Mouse (Mus musculus) heart, embryonic 13.5 days (tissue): Measurements from ENCODE around the gene Cisd2. TPM values are rescaled to one million over a fixed set of nuclear protein-coding genes. Genes with fewer than 3 reads are reported as not detected.

Source experiments
- ATAC-seq: fragments of 200-750 bp; cut with Nextera tagmentation; 2 replicates; pipeline ENCODE4 v1.8.0; 2017; ENCODE audit warnings: moderate TSS enrichment; ENCODE audit not compliant: insufficient number of reproducible peaks, low FRiP score, low TSS enrichment; ENCODE audit errors: extremely low read depth
- H3K27ac ChIP-seq: fragments of 300-500 bp; sonication (generic); replicated peaks from 2 replicates; pipeline ENCODE4 v1.5.1; 2015; ENCODE audit warnings: moderate library complexity, mild to moderate bottlenecking, inconsistent platforms
- H3K27me3 ChIP-seq: fragments of 300-500 bp; sonication (generic); replicated peaks from 2 replicates; pipeline ENCODE4 v1.6.1; 2015; ENCODE audit warnings: mild to moderate bottlenecking, inconsistent platforms
- H3K36me3 ChIP-seq: fragments of 300-500 bp; sonication (generic); 2 replicates; pipeline ENCODE4 v1.6.1; 2015; ENCODE audit warnings: mild to moderate bottlenecking, inconsistent platforms
- H3K4me1 ChIP-seq: fragments of 300-500 bp; sonication (generic); 2 replicates; pipeline ENCODE4 v1.6.1; 2015; ENCODE audit warnings: inconsistent platforms
- H3K4me2 ChIP-seq: fragments of 300-500 bp; sonication (generic); 2 replicates; pipeline ENCODE4 v1.6.1; 2015; ENCODE audit warnings: inconsistent platforms, mild to moderate bottlenecking, moderate library complexity
- H3K4me3 ChIP-seq: fragments of 300-500 bp; sonication (generic); 2 replicates; pipeline ENCODE4 v1.5.1; 2015; ENCODE audit warnings: moderate library complexity, mild to moderate bottlenecking, inconsistent platforms
- H3K9ac ChIP-seq: fragments of 300-500 bp; sonication (generic); 2 replicates; pipeline ENCODE4 v1.6.1; 2015; ENCODE audit warnings: inconsistent platforms, mild to moderate bottlenecking, moderate library complexity
- H3K9me3 ChIP-seq: fragments of 300-500 bp; sonication (generic); 2 replicates; pipeline ENCODE4 v1.6.1; 2016; ENCODE audit warnings: inconsistent platforms
- WGBS: fragments of 180-500 bp; shearing (Covaris S2); methylation state at CpG from one replicate; pipeline ENCODE4 v1.1.7; 2015; ENCODE audit warnings: mixed read lengths; 5-methylcytosine and 5-hydroxymethylcytosine counted together
- polyA plus RNA-seq: library from polyadenylated mRNA; unstranded; fragments of >200 nt; fragmentation: Nextera tagmentation; extraction: Ambion mirVana; gene quantifications from 2 replicates; pipeline ENCODE4 v1.2.1, GENCODE M21; 2015

The Cisd2 gene
- 45.3 and 52.7 TPM in 2 replicates for polyA plus RNA-seq

GRCm38 (mm10) chr3:135423608-135424212 lies at the start of gene Cisd2:
Gene Cisd2 (minus strand): TSS chr3:135423925.
- H3K9ac ChIP-seq, result peak within 1 kb of the TSS; percentile 91
- WGBS, result 2% methylated on average over 8 of the region's 8 CpGs
- no peak; the same call in 1 of the 2 replicates for ATAC-seq
- H3K27me3 ChIP-seq, result no peaks in the 10 kb centered on the region
- peaks cover 24% of the 10 kb centered on the region for H3K4me1 ChIP-seq
- no peaks in the 10 kb centered on the region for H3K9me3 ChIP-seq
- H3K4me3 ChIP-seq, result peak within 1 kb of the TSS; percentile 80
- peak within 1 kb of the TSS; percentile 98 for H3K27ac ChIP-seq
- H3K36me3 ChIP-seq, result peaks cover 14% of the 10 kb centered on the region
- H3K4me2 ChIP-seq, result peak within 1 kb of the TSS; percentile 82

- 70% methylated on average over 1 of the region's 1 CpGs for WGBS
- no peak for ATAC-seq
Observed at GRCm38 (mm10) chr3:135470823-135471222, 47.1 kb upstream of the Cisd2 start.

DNA sequence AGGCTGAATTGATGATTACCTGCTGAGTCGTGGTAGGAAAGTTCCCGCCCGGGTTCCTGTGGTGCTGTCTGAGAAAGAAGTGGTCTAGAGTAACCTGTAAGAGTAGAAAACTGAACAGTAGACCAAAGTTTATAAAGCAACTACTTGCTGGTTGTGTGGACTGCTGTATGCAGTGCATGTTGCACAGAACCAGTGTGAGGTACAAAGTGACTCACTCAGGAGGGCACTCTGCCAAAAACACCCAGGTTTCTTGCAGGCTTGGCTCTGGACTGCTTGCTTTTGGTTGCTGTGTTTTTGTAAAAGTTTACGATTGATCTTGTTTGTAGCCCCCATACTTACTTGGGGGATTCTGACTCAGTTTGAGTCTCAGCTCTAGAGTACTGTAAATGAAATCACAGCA lies 46.2 kb upstream of the Cisd2 start:
- Histone ChIP-seq H3K4me3 (no peak overlapping the region), H3K4me2 (no peak overlapping the region), H3K27me3 (no peaks in the 10 kb centered on the region), H3K36me3 (peaks cover 28% of the 10 kb centered on the region), H3K4me1 (peaks cover 17% of the 10 kb centered on the region), H3K27ac (peak overlapping the region; percentile 43; the same call in 1 of the 2 replicates), H3K9ac (no peak overlapping the region), H3K9me3 (no peaks in the 10 kb centered on the region)
- ATAC-seq, result no peak
- WGBS, result 39% methylated on average over 4 of the region's 4 CpGs

More at GRCm38 (mm10) chr3:135470823-135471222, 47.1 kb upstream of the Cisd2 start:
- Histone ChIP-seq H3K9me3 (no peaks in the 10 kb centered on the region), H3K27me3 (no peaks in the 10 kb centered on the region), H3K4me3 (no peak overlapping the region), H3K4me1 (peaks cover 17% of the 10 kb centered on the region), H3K9ac (no peak overlapping the region), H3K27ac (no peak overlapping the region), H3K36me3 (peaks cover 24% of the 10 kb centered on the region), H3K4me2 (no peak overlapping the region)

GRCm38 (mm10) chr3:135469146-135469545 lies 45.4 kb upstream of the Cisd2 start:
- peaks cover 24% of the 10 kb centered on the region for H3K4me1 ChIP-seq
- ATAC-seq, result no peak
- H3K4me3 ChIP-seq, result no peak overlapping the region
- peaks cover 36% of the 10 kb centered on the region for H3K36me3 ChIP-seq
- no peak overlapping the region for H3K9ac ChIP-seq
- H3K9me3 ChIP-seq, result no peaks in the 10 kb centered on the region
- H3K4me2 ChIP-seq, result no peak overlapping the region
- 39% methylated on average over 3 of the region's 3 CpGs for WGBS
- 0 out of 2 replicates have a peak overlapping the region, but pooled peaks have one; percentile 32 for H3K27ac ChIP-seq
- no peaks in the 10 kb centered on the region for H3K27me3 ChIP-seq

DNA sequence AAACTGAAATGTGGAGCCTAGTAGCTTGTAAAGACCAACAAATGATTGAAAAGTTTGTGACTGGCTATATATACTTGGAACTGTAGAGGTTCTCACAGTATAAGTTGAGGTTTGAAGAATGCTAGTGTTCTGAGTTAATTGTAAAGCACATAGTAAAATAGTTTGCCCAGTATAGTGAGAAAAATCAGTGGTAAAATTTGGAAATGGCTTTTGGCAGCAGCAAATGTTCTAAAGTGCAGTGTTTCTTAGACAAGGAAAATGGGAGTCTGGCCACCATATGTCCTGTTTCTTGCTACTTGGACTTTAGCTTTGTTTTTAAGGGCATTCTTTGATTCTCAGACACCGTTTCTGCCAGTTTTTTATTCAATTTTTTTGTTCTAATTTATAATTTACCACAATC lies 44.7 kb upstream of the Cisd2 start:
- Histone ChIP-seq H3K9ac (no peak overlapping the region), H3K36me3 (peaks cover 42% of the 10 kb centered on the region), H3K4me1 (peaks cover 26% of the 10 kb centered on the region), H3K27ac (no peak overlapping the region), H3K4me3 (no peak overlapping the region), H3K27me3 (no peaks in the 10 kb centered on the region), H3K9me3 (no peaks in the 10 kb centered on the region), H3K4me2 (no peak overlapping the region)
- 91% methylated on average over 1 of the region's 1 CpGs for WGBS
- ATAC-seq, result no peak

DNA sequence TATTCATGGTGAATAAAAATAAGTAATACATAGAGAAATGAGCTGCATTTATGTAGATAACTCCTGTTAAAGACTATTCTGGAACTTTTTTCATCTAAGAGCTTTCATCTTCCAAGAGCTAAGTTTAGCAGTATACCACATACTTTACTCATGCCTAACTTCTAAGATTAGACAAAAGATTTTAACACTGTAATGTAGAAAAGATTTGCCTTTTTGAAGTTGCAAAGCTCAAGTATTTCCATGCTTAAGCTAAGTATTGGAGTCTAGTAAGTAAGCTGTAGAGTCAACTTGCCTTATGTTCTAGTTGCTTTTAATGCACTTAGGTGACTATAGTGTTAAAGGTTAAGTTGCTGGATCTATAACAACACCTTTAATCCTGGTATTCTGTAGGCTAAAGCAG lies 35.3 kb upstream of the Cisd2 start:
- Histone ChIP-seq H3K27me3 (no peaks in the 10 kb centered on the region), H3K4me1 (peaks cover 3% of the 10 kb centered on the region; the same call in 1 of the 2 replicates), H3K27ac (no peak overlapping the region), H3K36me3 (peaks cover 71% of the 10 kb centered on the region), H3K4me2 (no peak overlapping the region), H3K9ac (no peak overlapping the region), H3K9me3 (no peaks in the 10 kb centered on the region), H3K4me3 (no peak overlapping the region)
- no peak for ATAC-seq

GRCm38 (mm10) chr3:135444930-135445329 lies 21.2 kb upstream of the Cisd2 start:
- Histone ChIP-seq H3K4me3 (no peak overlapping the region), H3K27me3 (no peaks in the 10 kb centered on the region), H3K4me2 (peak overlapping the region; percentile 14; the same call in 1 of the 2 replicates), H3K9me3 (no peaks in the 10 kb centered on the region), H3K27ac (0 out of 2 replicates have a peak overlapping the region, but pooled peaks have one; percentile 45), H3K36me3 (peaks cover 43% of the 10 kb centered on the region), H3K9ac (0 out of 2 replicates have a peak overlapping the region, but pooled peaks have one; percentile 14), H3K4me1 (peaks cover 46% of the 10 kb centered on the region)
- no peak for ATAC-seq

GRCm38 (mm10) chr3:135440621-135441020 lies 16.9 kb upstream of the Cisd2 start:
- Histone ChIP-seq H3K9ac (peak overlapping the region; percentile 98), H3K27me3 (no peaks in the 10 kb centered on the region), H3K27ac (peak overlapping the region; percentile 100), H3K4me2 (peak overlapping the region; percentile 92), H3K9me3 (no peaks in the 10 kb centered on the region), H3K4me3 (peak overlapping the region; percentile 97), H3K36me3 (peaks cover 28% of the 10 kb centered on the region), H3K4me1 (peaks cover 42% of the 10 kb centered on the region)
- 22% methylated on average over 10 of the region's 10 CpGs for WGBS
- no peak for ATAC-seq

GRCm38 (mm10) chr3:135440221-135440620 lies 16.5 kb upstream of the Cisd2 start:
- H3K4me2 ChIP-seq, result peak overlapping the region; percentile 92
- 14% methylated on average over 7 of the region's 7 CpGs for WGBS
- ATAC-seq, result no peak
- peak overlapping the region; percentile 100 for H3K27ac ChIP-seq
- H3K4me3 ChIP-seq, result peak overlapping the region; percentile 97
- H3K9ac ChIP-seq, result peak overlapping the region; percentile 98
- peaks cover 42% of the 10 kb centered on the region for H3K4me1 ChIP-seq
- no peaks in the 10 kb centered on the region for H3K27me3 ChIP-seq
- H3K9me3 ChIP-seq, result no peaks in the 10 kb centered on the region
- peaks cover 29% of the 10 kb centered on the region for H3K36me3 ChIP-seq

GRCm38 (mm10) chr3:135439651-135440050 lies 15.9 kb upstream of the Cisd2 start:
- peaks cover 38% of the 10 kb centered on the region for H3K4me1 ChIP-seq
- ATAC-seq, result no peak
- no peaks in the 10 kb centered on the region for H3K27me3 ChIP-seq
- H3K4me3 ChIP-seq, result peak overlapping the region; percentile 97
- H3K36me3 ChIP-seq, result peaks cover 27% of the 10 kb centered on the region
- 4% methylated on average over 15 of the region's 15 CpGs for WGBS
- peak overlapping the region; percentile 92 for H3K4me2 ChIP-seq
- H3K9ac ChIP-seq, result peak overlapping the region; percentile 98
- no peaks in the 10 kb centered on the region for H3K9me3 ChIP-seq
- peak overlapping the region; percentile 100 for H3K27ac ChIP-seq

DNA sequence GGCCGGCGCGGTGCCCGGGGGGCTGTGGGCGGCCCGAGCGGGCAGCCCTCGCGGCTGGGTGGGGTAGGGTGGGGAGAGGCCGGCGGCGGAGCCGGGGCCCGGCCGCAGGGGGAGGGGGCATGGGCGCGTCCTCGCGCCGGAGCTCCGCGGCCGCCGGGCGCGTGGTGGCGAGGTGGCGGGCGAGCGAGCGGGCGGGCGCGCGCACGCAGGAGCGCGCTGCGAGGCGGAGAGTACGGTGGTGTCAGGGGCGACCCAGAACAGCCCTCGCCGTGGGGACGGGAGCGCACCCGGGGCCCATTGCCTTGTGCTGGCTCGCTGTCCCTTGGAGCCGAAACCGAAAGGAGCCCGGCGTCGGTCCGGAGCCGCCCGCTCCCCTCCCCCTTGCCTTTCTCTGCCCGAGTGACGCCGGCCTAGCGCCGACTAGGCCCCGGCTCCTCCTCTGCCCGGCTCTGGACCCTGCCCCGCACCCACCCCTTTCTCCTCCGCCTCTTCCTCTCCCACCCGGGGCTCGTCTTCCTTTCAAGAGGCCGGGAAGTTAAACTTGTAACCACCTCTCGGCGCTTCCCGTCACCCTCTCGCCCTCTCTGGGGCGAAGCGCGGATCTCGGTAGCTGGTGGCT lies 15.3 kb upstream of the Cisd2 start:
- peak overlapping the region; percentile 92 for H3K4me2 ChIP-seq
- WGBS, result under 1% methylated on average over 53 of the region's 76 CpGs
- peaks cover 25% of the 10 kb centered on the region for H3K36me3 ChIP-seq
- H3K27me3 ChIP-seq, result no peaks in the 10 kb centered on the region
- peak overlapping the region; percentile 100 for H3K27ac ChIP-seq
- H3K4me1 ChIP-seq, result peaks cover 34% of the 10 kb centered on the region
- peak; percentile 59 for ATAC-seq
- H3K9ac ChIP-seq, result peak overlapping the region; percentile 98
- H3K4me3 ChIP-seq, result peak overlapping the region; percentile 97
- H3K9me3 ChIP-seq, result no peaks in the 10 kb centered on the region
